Mouse (Mus musculus) heart, embryonic 13.5 days (tissue): ENCODE data around the gene Rsph6a. TPM values are rescaled to one million over a fixed set of nuclear protein-coding genes. Genes with fewer than 3 reads are reported as not detected.

Source experiments
- ATAC-seq: fragments of 200-750 bp; cut with Nextera tagmentation; 2 replicates; pipeline ENCODE4 v1.8.0; 2017; ENCODE audit warnings: moderate TSS enrichment; ENCODE audit not compliant: insufficient number of reproducible peaks, low FRiP score, low TSS enrichment; ENCODE audit errors: extremely low read depth
- H3K27ac ChIP-seq: fragments of 300-500 bp; sonication (generic); replicated peaks from 2 replicates; pipeline ENCODE4 v1.5.1; 2015; ENCODE audit warnings: moderate library complexity, mild to moderate bottlenecking, inconsistent platforms
- H3K27me3 ChIP-seq: fragments of 300-500 bp; sonication (generic); replicated peaks from 2 replicates; pipeline ENCODE4 v1.6.1; 2015; ENCODE audit warnings: mild to moderate bottlenecking, inconsistent platforms
- H3K36me3 ChIP-seq: fragments of 300-500 bp; sonication (generic); 2 replicates; pipeline ENCODE4 v1.6.1; 2015; ENCODE audit warnings: mild to moderate bottlenecking, inconsistent platforms
- H3K4me1 ChIP-seq: fragments of 300-500 bp; sonication (generic); 2 replicates; pipeline ENCODE4 v1.6.1; 2015; ENCODE audit warnings: inconsistent platforms
- H3K4me2 ChIP-seq: fragments of 300-500 bp; sonication (generic); 2 replicates; pipeline ENCODE4 v1.6.1; 2015; ENCODE audit warnings: inconsistent platforms, mild to moderate bottlenecking, moderate library complexity
- H3K4me3 ChIP-seq: fragments of 300-500 bp; sonication (generic); 2 replicates; pipeline ENCODE4 v1.5.1; 2015; ENCODE audit warnings: moderate library complexity, mild to moderate bottlenecking, inconsistent platforms
- H3K9ac ChIP-seq: fragments of 300-500 bp; sonication (generic); 2 replicates; pipeline ENCODE4 v1.6.1; 2015; ENCODE audit warnings: inconsistent platforms, mild to moderate bottlenecking, moderate library complexity
- H3K9me3 ChIP-seq: fragments of 300-500 bp; sonication (generic); 2 replicates; pipeline ENCODE4 v1.6.1; 2016; ENCODE audit warnings: inconsistent platforms
- WGBS: fragments of 180-500 bp; shearing (Covaris S2); methylation state at CpG from one replicate; pipeline ENCODE4 v1.1.7; 2015; ENCODE audit warnings: mixed read lengths; 5-methylcytosine and 5-hydroxymethylcytosine counted together
- microRNA-seq: library from miRNA; unstranded; fragments of <30 nt; microRNA quantifications from one replicate; pipeline ENCODE4, GENCODE M21; 2016
- polyA plus RNA-seq: library from polyadenylated mRNA; unstranded; fragments of >200 nt; fragmentation: Nextera tagmentation; extraction: Ambion mirVana; gene quantifications from 2 replicates; pipeline ENCODE4 v1.2.1, GENCODE M21; 2015

Gene Rsph6a
- polyA plus RNA-seq, 1 experiment from 2014 or later: not detected

DNA sequence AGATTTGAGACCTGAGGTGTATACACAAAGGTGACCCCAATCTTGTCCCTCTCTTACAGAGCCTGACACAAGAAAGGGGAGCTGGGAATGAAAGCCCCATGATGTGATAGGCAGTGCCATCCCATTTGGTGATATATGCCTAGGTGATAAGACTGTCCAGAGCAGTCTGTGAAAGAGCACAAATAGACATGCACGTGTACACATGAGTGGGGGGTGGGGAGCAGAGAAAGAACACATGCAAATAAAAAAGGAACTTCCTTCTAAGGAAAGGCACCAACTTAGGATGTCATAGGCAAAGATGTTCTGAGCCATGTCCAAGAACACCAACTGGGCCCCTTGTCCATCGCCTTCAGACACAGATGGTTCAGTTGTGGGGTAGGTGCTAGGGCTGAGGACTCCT, 50.0 kb downstream of the Rsph6a start:
- no peak overlapping the region for H3K4me3 ChIP-seq
- peaks cover 4% of the 10 kb centered on the region; the same call in 1 of the 2 replicates for H3K9me3 ChIP-seq
- no peaks in the 10 kb centered on the region for H3K27me3 ChIP-seq
- ATAC-seq: no peak
- no peak overlapping the region for H3K27ac ChIP-seq
- peaks cover 10% of the 10 kb centered on the region for H3K4me1 ChIP-seq
- 0 out of 2 replicates have a peak, but pooled peaks cover 4% of the 10 kb centered on the region for H3K36me3 ChIP-seq
- no peak overlapping the region for H3K4me2 ChIP-seq
- no peak overlapping the region for H3K9ac ChIP-seq
- WGBS: 65% methylated on average over 2 of the region's 2 CpGs

DNA sequence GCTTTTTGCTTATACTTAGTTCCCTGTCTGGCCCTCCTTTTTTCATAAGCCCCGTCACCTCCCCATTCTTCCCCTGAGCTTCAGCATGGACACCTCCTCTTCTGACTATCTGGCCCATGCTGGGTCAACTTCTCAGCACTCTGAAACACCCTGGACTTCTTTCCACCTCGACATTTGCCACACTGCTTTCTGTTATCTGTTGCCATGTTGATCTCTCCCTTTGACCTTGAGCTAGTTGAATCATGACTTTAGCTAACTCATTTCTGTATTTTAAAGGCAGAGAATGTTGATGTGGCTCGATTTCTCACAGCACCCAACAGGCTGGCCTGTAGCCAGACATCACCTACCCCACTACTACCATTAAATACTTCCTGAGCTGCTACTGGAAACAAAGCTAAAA, 52.9 kb downstream of the Rsph6a start:
- H3K4me3 ChIP-seq: no peak overlapping the region
- 0 out of 2 replicates have a peak overlapping the region, but pooled peaks have one; percentile 47 for H3K9ac ChIP-seq
- WGBS: 21% methylated on average over 3 of the region's 3 CpGs
- H3K27me3 ChIP-seq: no peaks in the 10 kb centered on the region
- 0 out of 2 replicates have a peak, but pooled peaks cover under 1% of the 10 kb centered on the region for H3K36me3 ChIP-seq
- peaks cover 10% of the 10 kb centered on the region for H3K4me1 ChIP-seq
- ATAC-seq: no peak
- H3K9me3 ChIP-seq: no peaks in the 10 kb centered on the region
- H3K4me2 ChIP-seq: no peak overlapping the region
- 0 out of 2 replicates have a peak overlapping the region, but pooled peaks have one; percentile 24 for H3K27ac ChIP-seq

DNA sequence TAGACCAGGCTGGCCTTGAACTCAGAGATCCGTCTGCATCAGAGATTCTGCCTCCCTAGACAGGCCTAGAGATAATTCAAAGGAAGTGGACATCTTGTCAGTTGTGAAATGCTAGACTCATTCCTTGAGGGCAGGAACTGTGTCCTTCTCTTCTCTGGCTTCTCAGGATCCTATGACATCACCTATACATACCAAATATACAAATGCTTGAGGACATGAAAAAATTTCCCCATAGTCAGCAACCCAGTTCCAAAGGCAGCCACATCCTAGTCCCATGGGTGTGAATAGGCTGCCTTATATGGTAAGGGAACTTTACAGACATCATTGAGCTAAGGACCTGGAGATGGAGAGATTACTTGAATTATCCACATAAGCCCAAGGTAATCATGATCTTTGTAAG, 55.1 kb downstream of the Rsph6a start:
- peaks cover 10% of the 10 kb centered on the region for H3K4me1 ChIP-seq
- H3K9me3 ChIP-seq: no peaks in the 10 kb centered on the region
- no peak for ATAC-seq
- H3K4me2 ChIP-seq: no peak overlapping the region
- H3K4me3 ChIP-seq: no peak overlapping the region
- H3K36me3 ChIP-seq: no peaks in the 10 kb centered on the region
- WGBS: 79% methylated on average over 1 of the region's 1 CpGs
- no peaks in the 10 kb centered on the region for H3K27me3 ChIP-seq
- H3K9ac ChIP-seq: no peak overlapping the region
- no peak overlapping the region for H3K27ac ChIP-seq

DNA sequence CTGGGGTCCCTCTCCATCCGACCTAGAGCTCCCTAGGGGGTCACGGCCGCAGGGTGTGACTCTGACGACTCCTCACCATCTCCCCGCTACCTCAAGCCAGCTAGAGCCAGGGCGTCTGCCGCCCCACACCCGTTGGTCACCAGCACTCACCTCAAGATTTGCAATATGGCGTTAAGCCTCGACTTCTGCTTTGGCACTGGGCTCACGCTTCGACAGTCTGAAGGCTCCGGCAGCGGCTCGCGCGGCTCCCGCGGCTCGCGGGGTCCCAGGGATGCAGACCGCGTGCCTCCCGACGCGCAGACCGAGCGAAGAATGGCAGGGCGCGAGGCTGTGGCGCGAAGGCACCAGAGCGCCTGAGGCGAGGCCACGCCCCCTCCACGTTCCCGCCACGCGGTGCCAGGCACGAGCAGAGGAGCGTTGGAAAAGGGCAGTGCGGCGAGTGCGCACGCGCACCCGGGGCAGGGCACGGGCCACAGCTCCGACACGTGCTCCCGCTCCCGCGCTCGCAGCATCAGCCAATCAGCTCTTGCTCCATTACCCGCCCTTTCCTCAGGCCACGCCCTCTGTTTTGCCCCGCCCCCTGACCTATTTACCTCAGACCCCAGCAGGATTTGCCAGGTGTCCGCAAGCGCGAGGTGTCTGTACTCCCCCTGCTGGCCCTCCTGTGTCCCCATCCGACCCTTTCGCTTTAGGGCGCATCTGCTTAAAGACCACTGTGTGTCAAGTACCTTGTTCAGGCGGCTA, 63.7 kb downstream of the Rsph6a start, which contains the start of gene Gm4969:
TSS of gene Gm4969 (minus strand) at position 341 of the 744 bp plus-strand sequence.
- Histone ChIP-seq H3K9me3 (no peaks in the 10 kb centered on the region; the same call in 1 of the 2 replicates), H3K4me1 (peaks cover 20% of the 10 kb centered on the region), H3K27me3 (peaks cover 6% of the 10 kb centered on the region; the same call in 1 of the 2 replicates), H3K9ac (no peak within 1 kb of the TSS), H3K36me3 (no peaks in the 10 kb centered on the region), H3K27ac (no peak within 1 kb of the TSS), H3K4me3 (peak within 1 kb of the TSS; percentile 36), H3K4me2 (peak within 1 kb of the TSS; percentile 94)
- 0 out of 2 replicates have a peak, but pooled peaks have one; percentile 29 for ATAC-seq
- 19% methylated on average over 61 of the region's 64 CpGs for WGBS

DNA sequence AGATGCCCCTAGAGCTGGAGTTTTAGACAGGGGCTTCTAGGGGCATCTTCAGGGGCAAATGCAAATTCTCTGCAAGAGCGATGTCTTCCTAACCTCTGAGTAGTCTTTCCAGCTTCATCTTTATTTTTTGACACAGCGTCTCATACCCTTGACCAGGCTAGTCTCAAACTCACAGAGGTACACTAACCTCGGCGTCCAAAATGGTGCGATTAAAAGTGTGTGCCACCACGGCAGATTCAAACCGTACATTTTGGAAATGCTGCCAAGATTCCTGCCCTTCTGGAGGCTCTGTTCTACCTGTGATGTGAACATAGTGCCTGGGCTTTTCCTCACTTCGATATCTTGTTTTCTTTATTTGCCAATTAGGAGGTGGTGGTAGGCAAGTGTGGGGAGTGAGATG, 64.6 kb downstream of the Rsph6a start:
- Histone ChIP-seq H3K27ac (no peak overlapping the region), H3K36me3 (0 out of 2 replicates have a peak, but pooled peaks cover 1% of the 10 kb centered on the region), H3K9ac (no peak overlapping the region), H3K9me3 (no peaks in the 10 kb centered on the region; the same call in 1 of the 2 replicates), H3K4me3 (no peak overlapping the region), H3K4me1 (peaks cover 20% of the 10 kb centered on the region), H3K4me2 (peak overlapping the region; percentile 94), H3K27me3 (peaks cover 6% of the 10 kb centered on the region; the same call in 1 of the 2 replicates)
- ATAC-seq: no peak
- WGBS: 88% methylated on average over 8 of the region's 8 CpGs

DNA sequence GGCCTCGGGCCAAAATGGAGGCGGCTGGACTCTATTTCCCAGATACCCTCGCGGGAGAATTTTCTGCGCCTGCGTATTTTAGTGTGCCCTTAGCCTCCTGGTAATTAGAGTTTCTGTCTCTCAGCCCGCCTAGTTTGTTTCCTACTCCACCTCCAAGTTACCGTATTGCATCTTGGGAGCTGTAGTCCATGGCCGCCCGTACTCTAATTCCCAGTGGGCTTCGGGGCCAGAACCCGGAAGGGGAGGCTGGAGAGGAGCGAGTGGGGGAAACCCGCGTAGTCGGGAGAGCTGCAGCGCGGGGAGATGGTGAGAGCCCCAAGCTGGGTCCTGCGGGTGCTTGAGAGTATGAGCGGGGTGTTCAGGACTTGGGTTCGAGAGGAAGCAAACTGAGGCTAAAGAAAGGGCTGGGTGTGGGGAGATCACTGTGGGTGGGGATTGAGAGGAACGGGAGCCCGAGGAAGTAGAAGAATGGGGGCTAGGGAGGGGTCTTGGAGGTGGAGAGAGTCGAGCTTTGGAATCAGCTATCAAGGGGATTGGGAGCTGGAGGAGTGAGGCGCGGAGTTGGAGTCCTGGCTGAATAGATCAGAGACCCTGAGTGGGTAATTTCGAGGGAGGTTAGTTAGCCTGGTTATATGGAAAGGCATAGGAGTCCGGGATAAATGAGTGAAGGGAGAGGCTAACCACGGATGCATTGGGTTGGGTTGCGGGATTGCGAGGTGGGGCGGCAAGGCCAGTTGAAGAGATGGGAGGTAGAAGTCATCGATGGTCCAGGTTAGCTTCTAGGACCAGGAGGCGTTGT, 65.3 kb downstream of the Rsph6a start, which contains the start of gene Fbxo46:
TSS of gene Fbxo46 (plus strand) at position 229 of the 799 bp plus-strand sequence.
- peak; percentile 89 for ATAC-seq
- H3K27ac ChIP-seq: peak within 1 kb of the TSS; percentile 51; the same call in 1 of the 2 replicates
- 1% methylated on average over 34 of the region's 34 CpGs for WGBS
- H3K4me3 ChIP-seq: peak within 1 kb of the TSS; percentile 84
- peaks cover 6% of the 10 kb centered on the region; the same call in 1 of the 2 replicates for H3K27me3 ChIP-seq
- peaks cover 20% of the 10 kb centered on the region for H3K4me1 ChIP-seq
- H3K9ac ChIP-seq: peak within 1 kb of the TSS; percentile 89
- H3K4me2 ChIP-seq: peak within 1 kb of the TSS; percentile 94
- 0 out of 2 replicates have a peak, but pooled peaks cover 4% of the 10 kb centered on the region for H3K36me3 ChIP-seq
- no peaks in the 10 kb centered on the region; the same call in 1 of the 2 replicates for H3K9me3 ChIP-seq

DNA sequence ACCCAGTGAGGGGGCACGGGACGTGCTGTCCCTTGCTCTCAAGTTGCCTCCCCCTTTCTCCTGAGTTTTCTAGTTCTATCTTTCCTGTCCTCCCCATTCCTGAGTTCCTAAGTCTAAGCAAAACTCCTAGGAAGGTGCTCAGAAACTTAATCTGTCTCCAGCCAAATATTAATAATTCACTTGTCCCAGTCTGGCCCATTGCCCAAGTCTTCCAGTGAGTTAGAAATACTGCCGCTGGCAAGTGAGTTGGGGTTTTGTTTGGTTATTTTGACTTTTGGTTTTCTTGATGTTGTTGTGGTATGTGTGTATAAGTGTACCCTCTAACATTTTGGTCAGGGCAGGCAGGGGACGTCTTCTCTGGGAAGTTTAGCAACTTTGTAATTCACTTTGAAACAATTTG, 67.2 kb downstream of the Rsph6a start:
- no peak for ATAC-seq
- Histone ChIP-seq H3K9ac (no peak overlapping the region), H3K4me1 (peaks cover 20% of the 10 kb centered on the region), H3K4me2 (no peak overlapping the region; the same call in 1 of the 2 replicates), H3K36me3 (peaks cover 16% of the 10 kb centered on the region), H3K4me3 (no peak overlapping the region), H3K9me3 (no peaks in the 10 kb centered on the region; the same call in 1 of the 2 replicates), H3K27me3 (peaks cover 6% of the 10 kb centered on the region; the same call in 1 of the 2 replicates), H3K27ac (no peak overlapping the region)
- 90% methylated on average over 4 of the region's 4 CpGs for WGBS

Small RNA genes within 50 kb of the gene (microRNA-seq; reads per million reads assigned to microRNA genes)
- gene Mir3100: not detected

Other genes with a start within 250 kb of the Rsph6a start
- gene Psg17, start 233.1 kb upstream of the Rsph6a start, polyA plus RNA-seq: 0.09 TPM in 1 of 2 replicates, not detected in the other
- gene Mill2, start 214.7 kb upstream of the Rsph6a start, polyA plus RNA-seq: 0.16 and 0.18 TPM in 2 replicates
- gene Pglyrp1, start 183.4 kb upstream of the Rsph6a start, polyA plus RNA-seq: 0.82 and 1.2 TPM in 2 replicates
- 18.2 and 23.0 TPM in 2 replicates for gene Ccdc61, start 144.3 kb upstream of the Rsph6a start, polyA plus RNA-seq
- 0.52 and 0.60 TPM in 2 replicates for gene Nova2, start 128.8 kb upstream of the Rsph6a start, polyA plus RNA-seq
- gene Nanos2, start 67.3 kb upstream of the Rsph6a start, polyA plus RNA-seq: not detected in 2 replicates
- 1.8 and 1.9 TPM in 2 replicates for gene Mypop, start 63.4 kb upstream of the Rsph6a start, polyA plus RNA-seq
- gene Irf2bp1, start 50.6 kb upstream of the Rsph6a start, polyA plus RNA-seq: 12.4 and 12.7 TPM in 2 replicates
- gene Foxa3, start 31.2 kb upstream of the Rsph6a start, polyA plus RNA-seq: 0.25 and 1.2 TPM in 2 replicates
- 24.8 TPM in 2 replicates for gene Sympk, start 30.3 kb upstream of the Rsph6a start, polyA plus RNA-seq
- gene Dmwd, start 21.5 kb downstream of the Rsph6a start, polyA plus RNA-seq: 11.3 and 13.9 TPM in 2 replicates
- 19.3 and 20.0 TPM in 2 replicates for gene Dmpk, start 29.2 kb downstream of the Rsph6a start, polyA plus RNA-seq
- gene Six5, start 39.9 kb downstream of the Rsph6a start, polyA plus RNA-seq: 5.9 and 6.0 TPM in 2 replicates
- 1.2 and 2.1 TPM in 2 replicates for gene Gm4969, start 63.7 kb downstream of the Rsph6a start, polyA plus RNA-seq
- gene Fbxo46, start 65.2 kb downstream of the Rsph6a start, polyA plus RNA-seq: 8.0 and 8.6 TPM in 2 replicates
- gene Qpctl, start 94.6 kb downstream of the Rsph6a start, polyA plus RNA-seq: 9.5 and 9.7 TPM in 2 replicates
- gene Snrpd2, start 95.0 kb downstream of the Rsph6a start, polyA plus RNA-seq: 107 and 113 TPM in 2 replicates
- 9.9 and 14.6 TPM in 2 replicates for gene Gipr, start 111.4 kb downstream of the Rsph6a start, polyA plus RNA-seq
- gene Eml2, start 121.7 kb downstream of the Rsph6a start, polyA plus RNA-seq: 15.8 and 20.6 TPM in 2 replicates
- 1.7 and 1.8 TPM in 2 replicates for gene Gpr4, start 157.8 kb downstream of the Rsph6a start, polyA plus RNA-seq
- 35.2 and 38.4 TPM in 2 replicates for gene Opa3, start 173.6 kb downstream of the Rsph6a start, polyA plus RNA-seq
- 81.2 and 81.7 TPM in 2 replicates for gene Vasp, start 217.1 kb downstream of the Rsph6a start, polyA plus RNA-seq
- not detected in 2 replicates for gene Ppm1n, start 225.4 kb downstream of the Rsph6a start, polyA plus RNA-seq
- 26.1 and 29.3 TPM in 2 replicates for gene Rtn2, start 227.9 kb downstream of the Rsph6a start, polyA plus RNA-seq